In the genomic region with DNA sequence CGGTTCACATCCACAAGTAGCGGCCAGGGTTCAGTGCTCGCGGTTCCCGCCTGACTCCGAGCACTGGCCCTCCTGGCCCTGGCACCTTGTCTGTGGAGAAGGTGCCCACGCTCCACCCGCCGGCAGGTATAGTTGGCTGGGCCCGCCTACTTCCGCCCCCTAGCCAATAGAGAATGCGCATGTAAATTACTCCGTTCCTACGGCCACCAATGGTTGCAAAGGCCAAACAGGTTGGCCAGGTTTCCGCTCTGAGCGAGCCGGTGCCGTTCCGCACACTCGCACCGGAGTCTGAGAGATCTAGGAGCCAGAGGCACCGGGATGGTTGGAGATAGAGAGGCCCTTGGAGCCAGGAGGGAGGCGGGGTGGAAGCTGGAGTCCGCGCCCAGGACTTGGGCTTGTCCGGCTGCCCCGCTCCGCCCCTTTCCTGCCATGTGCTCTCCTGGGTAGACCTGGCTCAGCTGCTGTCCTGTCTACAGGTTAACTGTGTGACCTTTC, we compare ENCODE assay signal across 8 mouse cellular contexts. TPM values are rescaled to one million over a fixed set of nuclear protein-coding genes. Genes with fewer than 3 reads are reported as not detected.
DNase-seq lines count a peak whose midpoint lies in the region; ATAC-seq and TF ChIP-seq lines count a peak whose summit lies in the region.

No protein-coding gene starts in this region.

- peak; percentile 48; the same call in 1 of the 2 replicates for TF ChIP-seq POLR2A in bone marrow, adult 2 months (IDR thresholded peaks at IDR 0.05; ENCODE audit: borderline replicate concordance, control insufficient read depth, low read depth, low read length)
- TF ChIP-seq POLR2A in cortical plate, adult 2 months (IDR thresholded peaks at IDR 0.05; ENCODE audit: extremely low read depth, insufficient read depth, low read length), result peak; percentile 43; the same call in 1 of the 2 replicates

- H3K36me3 ChIP-seq in limb, embryonic 12.5 days, result no peaks in the 10 kb centered on the region
- H3K36me3 ChIP-seq in midbrain, embryonic 10.5 days, result no peaks in the 10 kb centered on the region

- no peaks in the 10 kb centered on the region for H3K27me3 ChIP-seq in limb, embryonic 12.5 days
- H3K27me3 ChIP-seq in midbrain, embryonic 10.5 days (ENCODE audit: low read depth, poor library complexity, severe bottlenecking), result peaks cover 6% of the 10 kb centered on the region; the same call in 1 of the 2 replicates

- H3K4me3 ChIP-seq in bone marrow, adult 2 months (replicated peaks; ENCODE audit: control insufficient read depth, low read depth, low read length), result peak overlapping the region; percentile 56
- H3K4me3 ChIP-seq in cortical plate, adult 2 months (ENCODE audit: insufficient read depth, low read length), result peak overlapping the region; percentile 41
- peak overlapping the region; percentile 49 for H3K4me3 ChIP-seq in limb, embryonic 12.5 days (replicated peaks)
- peak overlapping the region; percentile 66 for H3K4me3 ChIP-seq in midbrain, embryonic 10.5 days

- H3K4me1 ChIP-seq in bone marrow, adult 2 months (ENCODE audit: control insufficient read depth, insufficient read depth, low read length), result peaks cover 11% of the 10 kb centered on the region
- peaks cover 2% of the 10 kb centered on the region; the same call in 1 of the 2 replicates for H3K4me1 ChIP-seq in cortical plate, adult 2 months (ENCODE audit: control insufficient read depth, insufficient read depth, low read length)
- peaks cover 4% of the 10 kb centered on the region; the same call in 1 of the 2 replicates for H3K4me1 ChIP-seq in limb, embryonic 12.5 days (replicated peaks)
- H3K4me1 ChIP-seq in midbrain, embryonic 10.5 days, result peaks cover 14% of the 10 kb centered on the region

- H3K9ac ChIP-seq in limb, embryonic 12.5 days (replicated peaks), result peak overlapping the region; percentile 54

- peak; percentile 56; the same call in 1 of the 2 replicates for ATAC-seq in limb, embryonic 12.5 days (ENCODE audit: insufficient number of reproducible peaks, insufficient read depth, low FRiP score, low TSS enrichment, low read depth)

- DNase-seq in gastrocnemius, postnatal 25 days, result peak; percentile 60
- peak; percentile 93 for DNase-seq in kidney, adult 18-20 months
- DNase-seq in midbrain, embryonic 10.5 days (ENCODE audit: low spot score), result peak; percentile 62
- peak; percentile 51 for DNase-seq in right cerebral cortex, postnatal 14 days
- no peak for DNase-seq in adipocyte (ENCODE audit: low spot score)

- no peak for TF ChIP-seq CTCF in bone marrow, adult 2 months (IDR thresholded peaks at IDR 0.05; ENCODE audit: control insufficient read depth, insufficient read depth, low read length)
- TF ChIP-seq CTCF in cortical plate, adult 2 months (IDR thresholded peaks at IDR 0.05; ENCODE audit: extremely low read depth, insufficient read depth, low read length), result no peak

- H3K9me3 ChIP-seq in limb, embryonic 12.5 days, result no peaks in the 10 kb centered on the region
- no peaks in the 10 kb centered on the region for H3K9me3 ChIP-seq in midbrain, embryonic 10.5 days (replicated peaks)

- WGBS in bone marrow, adult 2 months, result 28% methylated on average over 28 of the region's 28 CpGs
- WGBS in limb, embryonic 12.5 days, result 1% methylated on average over 28 of the region's 28 CpGs
- WGBS in midbrain, embryonic 10.5 days, result under 1% methylated on average over 28 of the region's 28 CpGs

- H3K4me2 ChIP-seq in limb, embryonic 12.5 days, result peak overlapping the region; percentile 81

- peak overlapping the region; percentile 3; the same call in 1 of the 2 replicates for H3K27ac ChIP-seq in bone marrow, adult 2 months (ENCODE audit: control insufficient read depth, insufficient read depth, low read depth, low read length, poor library complexity)
- H3K27ac ChIP-seq in cortical plate, adult 2 months (ENCODE audit: insufficient read depth, low read length), result no peak overlapping the region
- 0 out of 2 replicates have a peak overlapping the region, but pooled peaks have one; percentile 17 for H3K27ac ChIP-seq in limb, embryonic 12.5 days
- H3K27ac ChIP-seq in midbrain, embryonic 10.5 days (replicated peaks), result peak overlapping the region; percentile 75

RNA-seq across cellular contexts. Expression of a gene that starts 15.7 kb away (rescaled TPM):
- polyA plus RNA-seq in bone marrow, adult 2 months (2011; ENCODE audit: insufficient read depth, insufficient read length, low replicate concordance, missing spikeins), result 264 and 399 TPM in 2 replicates
- 32.6 and 34.2 TPM in 2 replicates for polyA plus RNA-seq in cortical plate, adult 2 months (2012; rRNA removed)
- 10 to 100 TPM; 51.0 to 72.0 TPM for total RNA-seq in gastrocnemius, postnatal 25 days (2021)
- 40.0 and 43.1 TPM in 2 replicates for polyA plus RNA-seq in limb, embryonic 12.5 days (2016; fragmentation: Nextera tagmentation; extraction: Ambion mirVana)
- polyA plus RNA-seq in midbrain, embryonic 10.5 days (2016; fragmentation: Nextera tagmentation; extraction: Ambion mirVana), result 29.0 and 29.4 TPM in 2 replicates
